Mouse (Mus musculus): Measurements from ENCODE around the gene Dohh. TPM values are rescaled to one million over a fixed set of nuclear protein-coding genes. Genes with fewer than 3 reads are reported as not detected.

Gene Dohh
- total and polyA plus RNA-seq, 3 experiments = 78.2 to 131 (median 81.7) TPM

DNA sequence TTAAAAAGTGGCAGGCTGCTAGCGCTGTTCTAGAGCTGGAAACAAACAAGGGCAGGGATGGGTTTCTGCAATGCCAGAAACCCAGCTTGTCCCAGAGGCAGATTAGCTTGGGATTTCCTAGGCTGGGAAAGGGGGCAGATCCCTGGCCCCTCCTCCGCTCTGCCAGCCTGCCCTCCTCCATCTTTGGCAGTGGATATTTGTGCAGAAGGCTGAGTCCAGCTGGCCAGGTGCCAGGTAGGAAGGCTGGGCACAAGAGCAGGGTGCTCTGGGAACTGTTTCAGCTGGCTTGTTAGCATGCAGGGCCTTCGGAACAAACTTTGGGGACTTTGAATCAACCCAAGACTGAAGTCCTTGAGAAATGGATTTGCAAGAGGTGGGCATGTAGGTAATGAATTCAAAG lies 51.2 kb downstream of the Dohh start:
- Histone ChIP-seq H3K36me3 (replicated peaks in 1 of 2; ENCODE audit: control insufficient read depth in 1 of 2, insufficient read depth in 1 of 2, low read length in 1 of 2) (no peaks in the 10 kb centered on the region), H3K79me2 (replicated peaks; ENCODE audit: control insufficient read depth, extremely low read depth, insufficient read depth, poor library complexity, severe bottlenecking) (no peaks in the 10 kb centered on the region), H3K4me2 (ENCODE audit: insufficient read depth, low read depth, poor library complexity, severe bottlenecking) (no peak overlapping the region), H3K4me1 (ENCODE audit: control insufficient read depth in 1 of 2, insufficient read depth in 2 of 2) (peaks cover 21 to 40% of the 10 kb centered on the region in 2 experiments), H3K27ac (ENCODE audit: insufficient read depth, low read depth) (no peak overlapping the region), H3K9me3 (replicated peaks; ENCODE audit: low read length) (no peaks in the 10 kb centered on the region), H3K9ac (ENCODE audit: insufficient read depth, low read depth) (no peak overlapping the region), H3K4me3 (replicated peaks in 1 of 3; ENCODE audit: low read depth in 2 of 3, low read length in 2 of 3, poor library complexity in 1 of 3) (no peak overlapping the region), H3K27me3 (replicated peaks) (peaks cover 15% of the 10 kb centered on the region)
- in situ Hi-C loops (cut with MboI; ENCODE audit: low pct_ligation_motif_present, low pct_unique_long_range_greater_than_20kb, low sequenced_read_pairs) = no loop called here
- no peak for DNase-seq (ENCODE audit: extremely low read depth)
- dilution Hi-C loops (cut with MboI; ENCODE audit: extremely low pct_ligation_motif_present, extremely low pct_unique_long_range_greater_than_20kb, low sequenced_read_pairs) = no loop called here
- TF ChIP-seq CHD2 (IDR thresholded peaks at IDR 0.05; ENCODE audit: low read length) (no peak), CTCF (conservative IDR thresholded peaks at IDR 0.05 in 1 of 2, IDR thresholded peaks at IDR 0.05 in 1 of 2; ENCODE audit: low read depth in 2 of 2, low read length in 2 of 2) (no peak), MAZ (IDR thresholded peaks at IDR 0.05; ENCODE audit: low read depth, low read length) (no peak), KAT2A (IDR thresholded peaks at IDR 0.05; ENCODE audit: insufficient replicate concordance, low read length) (no peak), SMC3 (IDR thresholded peaks at IDR 0.05; ENCODE audit: low read depth, low read length) (no peak), JUND (conservative IDR thresholded peaks at IDR 0.05; ENCODE audit: low read depth, low read length) (no peak), ZNF384 (IDR thresholded peaks at IDR 0.05; ENCODE audit: low read depth, low read length) (no peak), ZMIZ1 (IDR thresholded peaks at IDR 0.05; ENCODE audit: low read depth, low read length) (no peak), MAX (IDR thresholded peaks at IDR 0.05; ENCODE audit: low read length) (no peak), NRF1 (IDR thresholded peaks at IDR 0.05; ENCODE audit: low read depth, low read length) (no peak), E2F4 (IDR thresholded peaks at IDR 0.05; ENCODE audit: insufficient replicate concordance, low read depth, low read length) (no peak), USF1 (IDR thresholded peaks at IDR 0.05; ENCODE audit: low read depth, low read length) (no peak), MAFK (IDR thresholded peaks at IDR 0.05; ENCODE audit: insufficient replicate concordance, low read length) (no peak), UBTF (IDR thresholded peaks at IDR 0.05; ENCODE audit: low read depth, low read length) (no peak), ZC3H11A (IDR thresholded peaks at IDR 0.05; ENCODE audit: low read depth, low read length) (no peak), MEF2A (IDR thresholded peaks at IDR 0.05; ENCODE audit: borderline replicate concordance, low read depth, low read length) (no peak), MYC (IDR thresholded peaks at IDR 0.05; ENCODE audit: low read depth, low read length) (no peak), ZKSCAN1 (IDR thresholded peaks at IDR 0.05; ENCODE audit: borderline replicate concordance, low read depth, low read length) (no peak)

Other genes with a start within 250 kb of the Dohh start
Only the 20 nearest of the 35 such genes appear.
- gene Matk, start 131.5 kb upstream of the Dohh start, total RNA-seq (2012; rRNA removed) = 2.9 and 3.9 TPM in 2 replicates
- gene Matk, start 131.5 kb upstream of the Dohh start, total RNA-seq (2014; rRNA removed) = 4.9 and 5.2 TPM in 2 replicates
- 2.1 and 2.5 TPM in 2 replicates for gene Matk, start 131.5 kb upstream of the Dohh start, polyA plus RNA-seq (2012; ENCODE audit: insufficient read length, low read depth)
- gene Mrpl54, start 117.5 kb upstream of the Dohh start, total RNA-seq (2012; rRNA removed) = 128 and 140 TPM in 2 replicates
- 131 and 167 TPM in 2 replicates for gene Mrpl54, start 117.5 kb upstream of the Dohh start, total RNA-seq (2014; rRNA removed)
- 104 and 120 TPM in 2 replicates for gene Mrpl54, start 117.5 kb upstream of the Dohh start, polyA plus RNA-seq (2012; ENCODE audit: insufficient read length, low read depth)
- 104 and 149 TPM in 2 replicates for gene Apba3, start 117.5 kb upstream of the Dohh start, total RNA-seq (2012; rRNA removed)
- gene Apba3, start 117.5 kb upstream of the Dohh start, total RNA-seq (2014; rRNA removed) = 40.2 and 43.4 TPM in 2 replicates
- 43.2 and 47.4 TPM in 2 replicates for gene Apba3, start 117.5 kb upstream of the Dohh start, polyA plus RNA-seq (2012; ENCODE audit: insufficient read length, low read depth)
- gene Tjp3, start 92.8 kb upstream of the Dohh start, total RNA-seq (2012; rRNA removed) = 4.8 and 7.2 TPM in 2 replicates
- 0.42 TPM in 1 of 2 replicates, not detected in the other for gene Tjp3, start 92.8 kb upstream of the Dohh start, total RNA-seq (2014; rRNA removed)
- 0.76 and 0.97 TPM in 2 replicates for gene Tjp3, start 92.8 kb upstream of the Dohh start, polyA plus RNA-seq (2012; ENCODE audit: insufficient read length, low read depth)
- 12.6 and 17.9 TPM in 2 replicates for gene Pip5k1c, start 91.5 kb upstream of the Dohh start, total RNA-seq (2012; rRNA removed)
- gene Pip5k1c, start 91.5 kb upstream of the Dohh start, total RNA-seq (2014; rRNA removed) = 11.4 and 11.7 TPM in 2 replicates
- gene Pip5k1c, start 91.5 kb upstream of the Dohh start, polyA plus RNA-seq (2012; ENCODE audit: insufficient read length, low read depth) = 46.7 and 51.4 TPM in 2 replicates
- 34.6 and 39.7 TPM in 2 replicates for gene Cactin, start 63.3 kb upstream of the Dohh start, total RNA-seq (2012; rRNA removed)
- gene Cactin, start 63.3 kb upstream of the Dohh start, total RNA-seq (2014; rRNA removed) = 19.9 and 21.4 TPM in 2 replicates
- gene Cactin, start 63.3 kb upstream of the Dohh start, polyA plus RNA-seq (2012; ENCODE audit: insufficient read length, low read depth) = 39.3 and 39.5 TPM in 2 replicates
- gene Tbxa2r, start 55.7 kb upstream of the Dohh start, total RNA-seq (2012; rRNA removed) = 0.13 and 0.21 TPM in 2 replicates
- gene Tbxa2r, start 55.7 kb upstream of the Dohh start, total RNA-seq (2014; rRNA removed) = 0.12 TPM in 1 of 2 replicates, not detected in the other
- 0.23 and 0.30 TPM in 2 replicates for gene Tbxa2r, start 55.7 kb upstream of the Dohh start, polyA plus RNA-seq (2012; ENCODE audit: insufficient read length, low read depth)
- gene Gipc3, start 41.2 kb upstream of the Dohh start, total RNA-seq (2012; rRNA removed) = 0.04 and 0.08 TPM in 2 replicates
- gene Gipc3, start 41.2 kb upstream of the Dohh start, total RNA-seq (2014; rRNA removed) = not detected in 2 replicates
- gene Gipc3, start 41.2 kb upstream of the Dohh start, polyA plus RNA-seq (2012; ENCODE audit: insufficient read length, low read depth) = 0.09 TPM in 1 of 2 replicates, not detected in the other
- 17.0 and 18.7 TPM in 2 replicates for gene Hmg20b, start 33.9 kb upstream of the Dohh start, total RNA-seq (2012; rRNA removed)
- gene Hmg20b, start 33.9 kb upstream of the Dohh start, total RNA-seq (2014; rRNA removed) = 7.4 and 7.9 TPM in 2 replicates
- gene Hmg20b, start 33.9 kb upstream of the Dohh start, polyA plus RNA-seq (2012; ENCODE audit: insufficient read length, low read depth) = 37.3 and 39.6 TPM in 2 replicates
- 9.5 and 12.9 TPM in 2 replicates for gene Mfsd12, start 26.9 kb upstream of the Dohh start, total RNA-seq (2012; rRNA removed)
- 4.0 and 5.2 TPM in 2 replicates for gene Mfsd12, start 26.9 kb upstream of the Dohh start, total RNA-seq (2014; rRNA removed)
- 7.4 and 8.7 TPM in 2 replicates for gene Mfsd12, start 26.9 kb upstream of the Dohh start, polyA plus RNA-seq (2012; ENCODE audit: insufficient read length, low read depth)
- 5.2 and 7.2 TPM in 2 replicates for gene 4930404N11Rik, start 18.6 kb upstream of the Dohh start, total RNA-seq (2012; rRNA removed)
- 0.23 TPM in 1 of 2 replicates, not detected in the other for gene 4930404N11Rik, start 18.6 kb upstream of the Dohh start, total RNA-seq (2014; rRNA removed)
- 2.2 and 2.7 TPM in 2 replicates for gene 4930404N11Rik, start 18.6 kb upstream of the Dohh start, polyA plus RNA-seq (2012; ENCODE audit: insufficient read length, low read depth)
- gene Fzr1, start 5.9 kb upstream of the Dohh start, total RNA-seq (2012; rRNA removed) = 38.8 and 44.5 TPM in 2 replicates
- 29.5 and 33.1 TPM in 2 replicates for gene Fzr1, start 5.9 kb upstream of the Dohh start, total RNA-seq (2014; rRNA removed)
- 67.7 and 75.4 TPM in 2 replicates for gene Fzr1, start 5.9 kb upstream of the Dohh start, polyA plus RNA-seq (2012; ENCODE audit: insufficient read length, low read depth)
- gene Gm48551, start within 50 bp of the Dohh start, total RNA-seq (2012; rRNA removed) = 1.2 and 1.5 TPM in 2 replicates
- 0.96 and 1.0 TPM in 2 replicates for gene Gm48551, start within 50 bp of the Dohh start, total RNA-seq (2014; rRNA removed)
- 3.2 and 3.4 TPM in 2 replicates for gene Gm48551, start within 50 bp of the Dohh start, polyA plus RNA-seq (2012; ENCODE audit: insufficient read length, low read depth)
- gene Gm48552, start 4.6 kb downstream of the Dohh start, total RNA-seq (2012; rRNA removed) = 0.29 and 1.1 TPM in 2 replicates
- 0.65 and 0.98 TPM in 2 replicates for gene Gm48552, start 4.6 kb downstream of the Dohh start, total RNA-seq (2014; rRNA removed)
- 0.46 and 1.2 TPM in 2 replicates for gene Gm48552, start 4.6 kb downstream of the Dohh start, polyA plus RNA-seq (2012; ENCODE audit: insufficient read length, low read depth)
- gene Smim24, start 8.6 kb downstream of the Dohh start, total RNA-seq (2012; rRNA removed) = 0.13 and 0.34 TPM in 2 replicates
- gene Smim24, start 8.6 kb downstream of the Dohh start, total RNA-seq (2014; rRNA removed) = not detected in 2 replicates
- gene Smim24, start 8.6 kb downstream of the Dohh start, polyA plus RNA-seq (2012; ENCODE audit: insufficient read length, low read depth) = 0.64 TPM in 1 of 2 replicates, not detected in the other
- 4.4 and 4.7 TPM in 2 replicates for gene Nfic, start 71.2 kb downstream of the Dohh start, total RNA-seq (2012; rRNA removed)
- 0.07 and 0.34 TPM in 2 replicates for gene Nfic, start 71.2 kb downstream of the Dohh start, total RNA-seq (2014; rRNA removed)
- 3.8 and 4.0 TPM in 2 replicates for gene Nfic, start 71.2 kb downstream of the Dohh start, polyA plus RNA-seq (2012; ENCODE audit: insufficient read length, low read depth)
- gene Celf5, start 98.3 kb downstream of the Dohh start, total RNA-seq (2012; rRNA removed) = 0.08 and 0.17 TPM in 2 replicates
- not detected in 2 replicates for gene Celf5, start 98.3 kb downstream of the Dohh start, total RNA-seq (2014; rRNA removed)
- gene Celf5, start 98.3 kb downstream of the Dohh start, polyA plus RNA-seq (2012; ENCODE audit: insufficient read length, low read depth) = 0.07 and 0.12 TPM in 2 replicates
- 99.5 and 104 TPM in 2 replicates for gene Ncln, start 112.0 kb downstream of the Dohh start, total RNA-seq (2012; rRNA removed)
- gene Ncln, start 112.0 kb downstream of the Dohh start, total RNA-seq (2014; rRNA removed) = 41.5 and 41.7 TPM in 2 replicates
- 80.5 and 89.5 TPM in 2 replicates for gene Ncln, start 112.0 kb downstream of the Dohh start, polyA plus RNA-seq (2012; ENCODE audit: insufficient read length, low read depth)
- gene S1pr4, start 115.7 kb downstream of the Dohh start, total RNA-seq (2012; rRNA removed) = 0.25 and 0.30 TPM in 2 replicates
- gene S1pr4, start 115.7 kb downstream of the Dohh start, total RNA-seq (2014; rRNA removed) = not detected in 2 replicates
- 0.16 and 0.19 TPM in 2 replicates for gene S1pr4, start 115.7 kb downstream of the Dohh start, polyA plus RNA-seq (2012; ENCODE audit: insufficient read length, low read depth)
- 9.9 and 10.0 TPM in 2 replicates for gene Gna15, start 139.8 kb downstream of the Dohh start, total RNA-seq (2012; rRNA removed)
- 5.2 and 5.5 TPM in 2 replicates for gene Gna15, start 139.8 kb downstream of the Dohh start, total RNA-seq (2014; rRNA removed)
- gene Gna15, start 139.8 kb downstream of the Dohh start, polyA plus RNA-seq (2012; ENCODE audit: insufficient read length, low read depth) = 4.9 and 5.2 TPM in 2 replicates

Data from CH12.LX (cell line).